Mouse (Mus musculus) thymus, postnatal 4 days (tissue): Measurements from ENCODE around the gene Amph.
"Not testable (repeated sequence)": the region's sequence is repeated elsewhere in the genome, so short reads cannot be mapped to it uniquely, and the experiment has no call there.

Source experiments
- DNase-seq: peaks from one replicate; pipeline ENCODE4 v3.0.0; 2021

Amph gene

DNA sequence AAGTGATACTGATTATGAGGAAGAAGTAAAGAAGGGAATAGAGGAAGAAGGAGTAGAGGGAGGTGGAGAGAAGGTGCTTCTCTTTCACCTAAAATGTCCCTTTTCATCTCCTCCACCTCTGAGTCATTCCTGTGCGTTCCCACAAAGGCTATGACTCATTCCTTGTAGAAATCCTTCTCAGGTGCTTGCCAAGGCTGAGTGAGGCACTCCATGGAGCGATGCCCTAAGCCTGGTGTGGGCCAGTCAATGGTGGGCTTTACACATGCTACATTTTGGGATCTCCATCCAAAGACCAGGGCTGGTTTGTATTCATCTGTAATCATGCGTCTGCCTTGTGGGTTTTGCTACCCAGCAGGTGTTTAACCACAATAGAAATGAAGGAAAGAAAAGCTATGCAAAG is 78.9 kb downstream of the Amph start:
- DNase-seq: no peak

DNA sequence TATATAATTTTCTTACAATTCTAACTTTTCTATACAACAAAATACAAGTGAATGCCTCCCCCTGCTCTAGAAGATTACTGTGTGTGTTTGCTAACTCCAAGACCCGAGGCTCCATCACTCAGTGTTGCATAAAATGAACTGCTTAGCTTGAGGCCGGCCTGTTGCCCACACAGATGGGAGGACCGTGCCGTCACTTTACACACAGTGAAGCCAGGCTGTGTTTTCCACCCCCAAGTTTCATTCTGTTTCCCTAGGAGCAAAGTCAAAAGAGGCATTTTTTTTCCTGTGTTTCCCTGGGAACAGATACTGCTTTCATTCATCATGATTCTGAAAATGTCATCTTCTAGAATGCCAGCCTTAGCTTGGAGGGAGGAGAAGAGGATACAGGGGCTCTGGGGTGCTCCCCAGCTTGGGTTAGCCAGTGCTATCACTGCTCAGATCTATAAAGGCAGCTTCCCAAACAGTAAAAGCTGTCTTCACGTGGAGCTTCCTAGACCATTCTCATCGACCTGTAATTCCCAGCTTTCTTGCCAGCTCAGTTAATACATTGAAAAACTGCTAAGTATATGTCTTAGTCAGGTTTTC is 79.9 kb downstream of the Amph start:
- no peak for DNase-seq

DNA sequence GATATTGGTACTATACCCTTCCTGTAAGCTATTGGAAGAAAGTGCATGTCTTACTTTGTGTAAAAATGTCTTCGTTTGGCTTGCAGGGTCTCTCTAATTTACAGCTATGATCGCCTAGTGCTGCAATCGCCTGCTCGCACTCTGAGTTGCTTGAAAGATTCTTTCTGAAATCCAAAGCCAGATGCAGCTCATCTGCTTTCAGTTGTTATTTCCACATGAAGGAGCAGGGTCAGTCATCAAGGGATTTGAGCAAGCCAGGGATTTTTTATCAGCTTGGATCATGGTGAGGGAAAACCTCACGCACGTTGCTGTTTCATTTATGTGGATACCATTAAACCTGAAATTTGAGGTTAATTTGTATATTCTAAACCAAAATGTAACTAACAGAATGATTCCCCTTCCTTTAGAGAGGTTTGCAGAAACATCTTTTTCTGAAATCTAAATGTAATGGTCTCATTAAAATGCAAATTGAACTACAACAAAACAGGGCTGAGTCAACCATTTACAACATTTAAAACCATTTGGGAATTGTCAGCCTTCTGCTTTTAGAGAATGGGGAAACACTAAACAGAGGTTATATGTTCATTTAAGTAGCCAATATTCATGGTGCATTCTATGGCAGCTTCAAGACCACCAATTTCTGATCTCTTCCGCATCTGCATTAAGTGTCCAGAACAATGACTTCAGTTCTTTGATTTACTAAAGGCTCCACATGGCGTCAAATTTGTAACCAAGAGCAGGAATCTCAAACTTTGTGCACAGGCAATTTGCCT is 84.1 kb downstream of the Amph start:
- no peak for DNase-seq

DNA sequence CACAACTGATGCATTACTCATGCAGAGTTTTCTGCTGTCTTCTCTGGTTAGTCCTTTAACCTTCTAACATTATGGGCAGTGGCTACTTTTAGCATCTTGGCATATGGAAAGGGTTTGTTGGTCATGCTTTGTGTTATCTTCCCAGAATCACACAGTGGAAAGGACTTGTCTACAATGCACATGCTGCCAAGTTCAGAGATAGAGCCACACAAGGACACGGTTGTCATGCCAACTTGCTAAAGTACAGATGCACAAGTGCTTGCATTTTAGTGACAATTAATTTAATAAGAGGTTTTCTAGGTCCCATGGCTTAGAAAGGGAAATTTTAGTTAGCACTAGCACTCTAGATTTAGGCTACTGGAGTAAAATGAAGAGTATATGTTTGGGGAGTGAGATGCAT is 104.1 kb downstream of the Amph start:
- DNase-seq: no peak

DNA sequence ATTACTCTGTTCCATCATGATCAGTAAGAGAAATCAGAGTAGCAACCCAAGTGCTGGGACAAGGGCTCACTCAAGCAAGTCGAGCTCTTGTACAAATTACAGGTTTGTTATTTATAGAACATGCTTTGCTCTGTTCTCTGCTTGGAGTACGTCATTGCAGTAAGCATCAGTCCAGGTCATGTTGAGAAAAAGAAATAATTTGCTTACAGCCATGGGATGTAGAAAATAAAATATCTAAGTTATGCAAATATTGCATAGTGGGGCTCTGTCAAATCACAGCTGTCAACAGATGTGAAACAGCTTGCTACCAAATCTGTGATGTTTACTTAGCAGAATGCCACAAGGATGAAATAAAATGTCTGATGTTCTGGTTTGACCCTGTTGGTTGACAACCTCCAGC is 106.5 kb downstream of the Amph start:
- no peak for DNase-seq

DNA sequence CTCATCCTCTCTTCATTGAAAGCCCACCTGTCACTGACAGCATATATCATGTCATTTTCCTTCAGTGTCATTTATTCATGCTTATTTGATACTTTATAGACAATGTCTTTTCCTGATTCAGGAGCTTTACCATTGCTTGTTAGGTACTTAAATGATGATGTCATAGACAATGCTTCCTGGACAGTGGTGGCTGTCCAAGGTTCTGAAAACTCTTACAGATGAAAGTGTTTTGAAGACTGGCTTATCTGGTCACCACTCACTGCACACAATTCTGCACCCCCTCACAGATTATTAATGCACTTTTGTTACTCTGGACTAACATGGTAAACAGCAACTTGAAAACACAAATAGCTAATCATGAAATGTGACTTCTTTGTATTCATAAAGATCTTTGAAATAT is 124.3 kb downstream of the Amph start:
- peak; percentile 8 for DNase-seq

DNA sequence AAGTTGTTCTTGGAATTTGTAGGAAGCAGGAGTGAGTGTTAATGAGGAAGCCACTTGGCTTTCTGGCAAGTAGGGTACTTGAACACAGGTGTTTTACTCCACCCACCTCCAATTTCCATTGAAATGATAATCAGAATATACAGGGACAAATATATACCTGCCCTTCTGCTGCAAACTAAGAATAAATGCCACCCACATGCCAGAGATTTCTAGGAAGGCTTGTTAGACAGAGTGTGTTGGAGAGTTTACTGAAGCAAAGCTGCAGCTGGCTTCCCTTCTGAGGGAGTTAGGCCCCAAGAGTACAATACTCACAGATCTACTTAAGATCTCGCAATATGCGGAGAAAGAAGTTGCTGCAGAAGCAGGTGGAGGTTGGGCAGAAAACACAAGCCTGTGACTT is 129.4 kb downstream of the Amph start:
- DNase-seq: no peak

DNA sequence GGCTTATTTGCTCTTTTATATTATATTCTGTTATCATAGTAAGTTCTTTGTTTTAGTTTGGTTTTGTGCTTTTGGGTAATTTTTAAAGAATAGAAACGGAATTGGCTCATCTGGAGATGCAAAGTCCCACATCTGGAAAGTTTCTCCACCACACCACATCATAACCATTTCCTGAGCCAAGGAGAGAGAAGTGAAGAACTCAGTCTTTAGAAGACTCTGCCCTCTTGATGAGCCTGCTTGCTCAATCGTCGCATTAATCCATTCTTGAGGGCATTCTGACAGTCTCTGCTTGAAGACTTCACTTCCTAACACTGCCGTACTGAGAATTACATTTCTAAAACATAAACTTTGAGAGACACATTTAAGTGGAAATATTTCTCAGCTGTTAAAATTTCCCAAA is 133.9 kb downstream of the Amph start:
- DNase-seq: no peak

DNA sequence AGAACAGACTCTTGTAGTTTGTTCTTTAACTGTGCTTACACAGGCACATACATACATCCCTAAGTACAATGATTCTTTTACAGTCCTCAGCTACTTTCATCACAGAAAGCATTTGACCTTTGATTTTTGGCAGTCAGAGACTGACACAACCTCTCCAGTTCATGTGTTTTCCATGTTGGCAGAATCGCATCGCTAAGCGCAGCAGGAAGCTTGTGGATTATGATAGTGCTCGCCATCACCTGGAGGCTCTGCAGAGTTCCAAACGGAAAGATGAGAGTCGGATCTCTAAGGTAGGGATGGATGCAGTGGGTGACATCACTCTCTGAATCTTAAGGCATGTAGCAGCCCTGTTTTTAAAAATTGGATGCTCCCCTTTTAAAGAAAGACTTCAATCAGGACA is 146.6 kb downstream of the Amph start:
- DNase-seq: no peak

DNA sequence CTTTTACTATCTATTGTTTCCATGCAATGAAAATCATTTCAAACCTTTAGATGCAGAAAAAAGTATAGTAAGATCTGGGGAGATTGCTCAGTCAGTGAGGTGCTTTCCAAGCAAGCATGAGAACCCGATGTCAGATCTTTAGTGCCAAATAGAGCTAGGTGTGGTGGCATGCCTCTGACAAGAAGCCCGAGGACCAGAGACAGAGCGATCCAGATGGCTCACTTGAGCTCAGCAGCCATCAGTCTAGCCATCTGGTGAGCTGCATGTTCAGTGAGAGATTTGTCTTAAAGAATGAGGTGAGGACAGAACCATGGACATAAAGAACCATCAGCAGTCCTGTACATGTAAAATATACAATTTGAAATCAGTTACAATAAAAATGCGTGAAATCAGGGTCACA is 149.1 kb downstream of the Amph start:
- DNase-seq: no peak

DNA sequence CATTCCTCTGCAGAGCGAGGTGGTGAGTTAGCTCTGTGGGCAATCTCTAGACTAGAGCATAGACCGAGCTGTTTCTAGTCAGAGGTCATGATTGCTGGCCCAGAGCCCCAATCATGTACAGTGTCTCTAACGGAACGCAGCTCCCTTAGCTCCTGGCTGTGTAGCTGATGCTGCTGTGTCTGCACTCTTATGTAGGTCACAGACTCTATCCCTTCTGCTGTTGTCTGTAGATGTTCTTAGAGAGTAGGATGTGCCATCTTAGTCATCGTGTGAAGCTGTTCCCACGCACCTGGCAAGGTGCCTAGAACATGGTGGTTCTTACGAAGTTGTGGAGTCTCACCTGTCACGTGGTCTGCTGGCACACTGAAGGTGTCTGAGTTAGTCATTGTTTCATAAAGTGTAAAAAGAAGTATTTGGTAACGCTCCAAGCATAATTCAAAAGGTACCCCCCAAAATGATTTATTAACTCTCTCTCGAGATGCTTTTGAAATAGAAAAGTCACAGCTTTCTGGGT is 153.9 kb downstream of the Amph start:
- no peak for DNase-seq

DNA sequence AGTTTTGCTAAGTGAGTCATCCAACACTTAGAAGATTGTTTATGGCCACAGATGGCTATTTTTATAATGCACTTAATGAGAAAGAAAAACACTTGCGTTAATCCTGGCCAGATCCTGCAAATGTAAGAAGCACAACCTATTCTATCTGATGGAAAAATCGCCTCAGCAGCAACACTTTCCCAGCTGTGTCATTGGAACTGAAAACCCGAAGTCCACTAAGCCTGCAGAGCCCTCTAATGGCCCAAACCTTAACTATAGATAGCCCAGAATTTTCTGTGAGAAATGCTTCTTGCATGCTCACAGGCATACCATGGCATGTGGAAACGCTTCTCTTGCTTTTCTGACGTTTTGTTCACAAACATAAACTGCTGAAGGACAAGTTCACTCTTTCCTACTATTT is 158.4 kb downstream of the Amph start:
- DNase-seq: no peak

DNA sequence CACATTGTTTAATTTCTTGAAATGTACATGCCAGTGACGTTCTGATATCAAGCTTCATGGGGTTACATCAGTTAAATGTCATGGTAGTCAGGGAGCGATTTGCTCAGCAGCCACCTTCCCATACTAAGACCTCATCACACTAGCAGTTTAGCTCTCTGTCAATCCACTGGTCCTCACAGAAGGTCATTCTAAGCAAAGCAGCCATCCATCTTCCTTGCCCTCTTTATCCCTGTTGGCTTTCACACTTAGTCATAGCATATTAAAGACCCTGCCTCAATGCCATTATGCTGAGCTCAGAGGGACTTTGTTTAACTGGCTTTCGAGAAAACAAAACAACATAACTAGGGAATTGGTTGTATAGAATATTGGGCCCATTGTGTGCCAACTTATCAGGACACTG is 161.3 kb downstream of the Amph start:
- DNase-seq: no peak

DNA sequence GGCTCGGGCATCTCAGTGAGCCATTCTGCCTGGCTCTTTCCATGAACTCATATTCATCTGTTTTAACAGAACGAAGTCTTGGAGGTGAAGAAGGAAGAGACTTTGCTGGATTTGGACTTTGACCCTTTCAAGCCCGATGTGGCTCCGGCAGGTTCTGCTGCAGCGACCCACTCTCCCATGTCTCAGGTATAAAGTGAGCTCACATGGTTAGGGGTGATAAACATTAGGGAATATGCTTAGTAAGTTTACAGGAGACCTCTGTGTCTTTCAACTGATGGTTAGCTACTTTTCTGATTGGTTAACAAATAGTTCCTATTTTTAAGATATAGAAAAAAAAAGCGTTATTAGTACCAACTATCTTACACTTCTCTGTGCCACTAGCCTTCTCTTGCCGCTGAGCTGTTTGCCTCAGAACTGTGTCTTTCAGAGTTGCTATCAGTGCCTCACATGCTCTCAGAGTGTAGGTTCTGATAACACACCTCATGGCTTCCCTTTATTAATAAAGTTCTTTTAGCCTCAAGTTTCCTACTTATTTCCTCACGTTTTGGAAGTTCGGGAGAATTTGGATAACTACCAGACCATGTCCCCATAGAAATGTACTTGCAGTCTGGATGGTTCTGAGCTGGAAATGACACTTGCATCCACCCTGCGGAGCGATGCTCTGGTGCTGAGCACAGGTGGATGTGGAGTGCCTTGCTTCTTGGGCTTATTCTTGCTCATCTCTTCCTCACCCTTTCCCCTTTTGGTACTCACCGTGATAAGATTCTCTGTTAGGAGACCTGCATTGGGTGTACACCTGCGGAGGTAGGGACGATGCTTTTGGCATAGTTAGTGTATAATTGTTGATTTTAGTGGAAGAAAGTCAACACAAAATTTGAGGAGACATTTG is 165.3 kb downstream of the Amph start:
- DNase-seq: no peak

DNA sequence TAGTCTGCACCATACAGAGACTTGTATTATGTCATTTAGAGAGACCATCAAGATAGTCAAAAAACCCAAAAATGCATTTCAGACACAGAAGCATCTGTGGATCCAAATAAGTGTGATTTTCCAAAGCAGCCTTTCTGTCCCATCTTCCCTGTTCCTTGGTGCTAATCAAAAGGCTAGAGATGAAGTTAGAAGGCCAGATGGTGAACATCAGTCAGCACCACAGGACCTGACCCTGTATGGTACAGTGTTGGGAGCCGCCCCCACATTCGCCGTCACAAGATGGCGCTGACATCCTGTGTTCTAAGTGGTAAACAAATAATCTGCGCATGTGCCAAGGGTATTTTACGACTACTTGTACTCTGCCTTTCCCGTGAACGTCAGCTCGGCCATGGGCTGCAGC is 166.8 kb downstream of the Amph start:
- not testable (repeated sequence) for DNase-seq

DNA sequence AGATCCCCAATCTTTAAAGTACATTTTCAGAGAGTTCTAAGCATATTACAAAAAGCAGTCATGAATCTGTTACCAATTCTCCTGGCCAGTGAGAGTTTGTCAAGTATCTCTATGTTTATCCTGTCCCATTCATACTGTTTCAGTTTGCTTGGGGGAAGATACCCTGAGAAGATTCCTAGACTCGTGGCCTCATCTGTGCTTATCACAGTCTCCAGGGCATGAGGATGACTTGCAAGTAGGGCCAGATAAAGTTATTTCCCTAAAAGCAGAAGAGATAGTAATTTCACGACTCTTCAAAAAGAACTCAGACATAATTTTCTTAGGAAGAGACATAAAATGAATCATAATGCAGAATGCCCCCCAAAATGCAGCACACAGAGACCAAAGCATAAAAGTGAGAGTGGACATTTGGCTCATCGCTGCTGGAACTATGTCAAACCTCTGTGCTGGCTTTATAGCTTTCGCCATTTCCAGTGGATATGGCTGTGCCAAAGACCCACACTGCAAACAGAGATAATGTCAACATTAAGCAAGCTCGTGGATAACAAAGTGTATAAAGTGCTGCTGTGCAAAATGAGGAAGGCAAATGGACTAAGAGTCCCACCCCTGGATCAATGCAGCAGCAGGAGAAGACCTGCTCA is 179.0 kb downstream of the Amph start:
- no peak for DNase-seq

DNA sequence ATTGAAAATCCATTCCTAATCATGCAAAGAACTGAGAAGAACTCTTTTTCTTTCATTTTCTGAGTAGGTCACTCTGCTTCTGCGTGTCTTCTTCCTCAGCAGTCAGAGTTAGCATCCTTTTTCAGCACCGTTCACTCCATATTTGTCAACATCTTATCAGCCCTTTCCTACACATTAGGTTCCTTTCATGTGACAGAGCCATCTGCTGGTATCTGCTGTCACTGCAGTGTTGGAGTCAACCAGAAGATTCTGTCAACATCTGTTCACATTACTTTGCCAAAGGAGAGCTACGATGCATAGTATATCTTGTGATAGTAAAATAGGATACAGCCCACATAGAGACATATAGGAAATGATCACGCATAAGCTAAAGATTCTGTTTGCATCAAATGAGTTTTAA is 185.8 kb downstream of the Amph start:
- peak; percentile 66 for DNase-seq

DNA sequence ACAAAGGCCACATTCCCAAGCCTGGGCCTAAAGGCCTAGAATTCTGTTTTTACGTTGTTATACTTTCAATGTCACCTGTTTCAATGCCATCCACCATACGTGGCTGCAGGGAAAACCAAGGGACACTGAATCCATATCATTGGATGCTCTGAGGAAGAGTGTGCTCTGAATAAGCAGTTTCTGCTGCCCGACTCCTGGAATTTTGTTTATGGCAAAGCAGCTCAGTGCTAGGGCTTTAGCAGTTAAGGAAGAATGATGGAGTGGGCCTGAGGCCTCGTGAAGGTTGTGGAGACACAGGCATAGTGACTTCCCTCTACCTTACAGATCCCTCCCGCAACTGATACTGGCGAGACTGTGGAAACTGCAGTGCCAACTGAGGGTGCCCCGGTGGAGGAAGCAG is 189.2 kb downstream of the Amph start:
- no peak for DNase-seq

DNA sequence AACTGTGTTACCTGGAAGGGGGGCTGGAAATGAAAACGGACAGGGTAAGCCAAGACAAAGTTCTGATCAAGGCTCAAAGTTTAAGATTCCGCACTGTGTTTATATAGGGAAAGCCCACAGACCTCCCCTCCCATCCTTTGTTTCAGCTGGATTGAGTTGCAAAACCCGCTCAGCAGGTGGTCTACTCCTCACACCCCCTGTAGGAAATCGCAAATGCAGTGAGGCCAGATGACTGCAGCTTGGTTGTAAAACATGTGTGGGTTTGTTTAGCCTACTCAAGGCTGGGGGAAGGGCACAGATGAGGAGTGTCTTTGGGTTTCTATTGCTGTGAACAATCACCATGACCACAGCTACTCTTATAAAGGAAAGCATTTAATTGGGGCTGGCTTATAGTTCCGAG is 189.9 kb downstream of the Amph start:
- no peak for DNase-seq

DNA sequence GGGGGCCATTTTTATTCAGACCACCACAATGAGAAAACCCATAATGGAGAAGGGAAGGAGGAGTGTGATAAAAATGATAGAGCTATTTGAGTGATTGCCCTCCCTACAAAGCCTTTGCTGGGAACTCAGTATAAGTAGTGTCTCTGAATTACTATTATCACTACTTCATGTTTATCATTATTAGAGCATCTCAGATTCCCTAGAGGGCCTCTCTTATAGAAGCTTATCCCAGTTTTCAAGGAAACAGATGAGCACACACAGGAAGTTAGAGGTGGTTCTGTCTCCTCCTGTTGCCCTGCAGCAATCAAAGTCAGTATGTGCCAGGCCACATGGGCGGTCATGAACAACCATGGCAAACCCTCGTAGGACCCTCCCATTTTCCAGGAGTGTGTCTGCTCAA is 190.5 kb downstream of the Amph start:
- no peak for DNase-seq

DNA sequence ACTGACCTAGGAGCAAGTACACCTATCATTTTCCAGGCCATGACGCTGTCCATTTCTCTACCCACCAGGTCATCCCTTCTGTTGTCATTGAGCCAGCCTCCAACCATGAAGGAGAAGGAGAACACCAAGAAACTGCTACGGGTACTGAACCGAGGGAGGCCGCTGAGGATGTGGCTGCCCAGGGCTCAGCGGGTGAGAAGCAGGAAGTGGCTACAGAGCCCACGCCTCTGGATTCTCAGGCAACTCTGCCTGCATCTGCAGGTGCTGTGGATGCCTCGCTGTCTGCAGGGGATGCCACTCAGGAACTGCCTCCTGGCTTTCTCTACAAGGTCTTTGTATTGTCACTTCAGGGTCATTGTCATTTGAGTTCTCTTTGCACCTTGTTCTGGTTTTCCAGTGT is 191.1 kb downstream of the Amph start:
- peak; percentile 66 for DNase-seq

DNA sequence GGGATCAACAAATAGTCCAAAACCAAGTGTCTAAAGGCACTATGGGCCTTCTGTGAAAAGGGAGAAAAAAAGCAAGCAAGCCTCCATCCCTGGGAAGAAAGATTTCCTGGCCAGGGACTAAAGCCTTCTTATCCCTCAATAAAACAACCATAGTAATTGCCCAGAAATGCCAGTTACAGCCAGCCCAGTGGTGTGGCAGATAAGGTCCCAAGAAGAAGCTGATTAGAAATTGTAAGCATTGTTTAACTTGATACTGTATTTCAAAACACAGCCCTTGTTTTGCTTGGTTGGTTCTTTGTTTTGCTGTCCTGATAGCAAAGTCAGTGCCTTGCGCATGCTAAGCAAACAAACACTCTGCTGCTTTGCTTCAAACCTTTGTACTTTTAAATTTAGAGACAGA is 191.8 kb downstream of the Amph start:
- DNase-seq: no peak

DNA sequence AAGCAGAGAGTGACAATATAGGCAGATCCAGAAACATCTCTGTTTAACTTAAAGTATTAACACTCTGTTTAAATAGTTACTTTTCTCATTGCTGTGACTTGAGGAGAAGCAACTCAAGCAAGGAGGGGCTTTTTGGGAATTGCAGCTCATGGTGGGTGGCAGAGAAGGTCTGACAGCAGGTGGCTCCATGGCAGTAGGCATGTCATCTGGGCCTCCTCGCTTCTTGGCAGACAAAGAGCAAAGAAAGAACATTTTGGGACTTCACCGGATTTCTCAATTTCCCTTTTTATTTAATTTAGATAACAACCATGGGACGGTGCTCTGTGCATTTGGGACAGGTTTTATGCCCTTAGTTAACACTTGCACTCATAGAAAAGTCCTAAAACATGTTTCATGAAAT is 195.8 kb downstream of the Amph start:
- DNase-seq: no peak
